Mouse (Mus musculus) layer of hippocampus, adult 9-11 months (tissue): Measurements from ENCODE around the gene Ephb4.
A peak's percentile ranks its signal among the peaks of the same experiment; 100 is the strongest.

ENCODE experiments used
- DNase-seq: peaks from one replicate; pipeline ENCODE4 v3.0.0; 2022

The Ephb4 gene

DNA sequence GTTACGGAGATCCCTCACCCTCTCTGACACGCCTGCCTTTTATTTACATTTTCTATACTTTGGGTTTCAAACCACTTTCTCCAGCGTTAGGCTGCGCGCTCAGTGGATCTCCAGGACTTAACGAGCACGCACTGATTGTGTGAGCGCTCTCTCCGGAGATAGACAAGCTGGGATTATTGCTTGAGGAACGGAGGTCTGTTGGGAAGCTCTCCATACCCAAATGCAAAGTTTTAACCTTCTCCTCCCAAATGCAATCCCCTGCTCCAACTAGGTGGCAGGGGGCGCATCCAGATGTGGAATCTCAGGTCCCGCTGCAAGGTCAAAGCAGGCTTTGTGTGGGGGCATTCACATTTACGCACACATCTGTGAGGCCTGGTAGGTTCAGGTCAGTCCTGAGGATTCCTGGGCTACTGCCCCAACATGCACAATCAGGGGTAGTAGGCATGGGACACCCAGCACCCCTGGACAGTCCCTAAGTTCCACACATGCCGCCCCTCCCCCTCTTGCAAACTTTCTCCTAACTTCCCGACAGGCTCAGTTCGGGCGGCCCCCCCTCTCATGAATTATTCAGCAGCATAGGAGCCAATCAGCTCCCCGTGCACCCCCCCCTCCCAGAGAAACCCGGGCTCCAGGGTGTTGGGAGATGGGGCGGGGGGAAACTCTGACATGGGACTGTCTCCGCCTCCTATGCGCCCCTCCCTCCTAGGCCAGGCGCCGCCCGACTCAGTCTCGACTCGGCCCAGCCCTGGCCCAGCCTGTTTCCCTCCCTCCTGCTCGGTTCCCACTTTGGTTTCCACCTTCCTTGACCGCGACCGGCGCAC, at the start of gene Ephb4:
Gene Ephb4 (plus strand): TSS at position 726 of the 821 bp plus-strand sequence.
- peak; percentile 64 for DNase-seq

DNA sequence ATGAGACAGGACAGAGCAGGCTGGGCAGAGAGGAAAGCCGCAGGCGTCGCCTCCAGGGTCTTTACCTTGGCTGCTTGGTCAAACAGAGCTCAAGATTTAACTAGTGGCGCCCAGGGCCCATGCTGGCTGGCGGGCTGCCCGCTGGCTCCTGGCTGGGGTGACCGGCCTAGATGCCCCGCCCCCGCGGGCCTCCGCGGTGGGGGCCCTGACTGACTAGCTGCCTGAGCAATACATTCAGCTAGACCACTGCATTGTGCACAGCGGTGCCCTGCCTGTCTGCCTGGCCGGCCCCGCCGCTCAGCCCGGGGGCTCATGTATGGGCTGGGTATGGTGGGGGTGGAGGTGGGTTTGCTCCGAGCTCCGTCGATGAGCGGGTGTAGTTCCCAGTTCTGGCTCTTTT, 48.7 kb upstream of the Ephb4 start:
- DNase-seq = no peak

DNA sequence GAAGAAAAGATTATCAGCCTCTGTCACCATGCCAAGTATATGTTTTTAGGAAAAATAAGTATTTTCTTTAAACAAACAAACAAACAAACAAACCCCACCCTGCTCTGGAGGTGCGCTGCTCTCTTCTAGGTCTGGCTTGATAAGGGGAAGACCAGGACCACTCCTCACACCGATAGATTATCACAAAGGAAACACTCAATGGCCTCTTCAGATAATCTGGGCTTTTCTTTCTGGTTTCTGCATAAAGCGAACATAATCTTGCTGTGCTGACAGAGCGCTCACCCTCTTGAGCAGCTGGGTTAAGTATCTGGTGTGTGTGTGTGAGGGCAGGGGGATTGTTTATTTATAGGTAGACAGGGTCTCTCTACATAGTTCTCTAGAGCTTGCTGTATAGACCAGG, 46.3 kb upstream of the Ephb4 start:
- DNase-seq = no peak

DNA sequence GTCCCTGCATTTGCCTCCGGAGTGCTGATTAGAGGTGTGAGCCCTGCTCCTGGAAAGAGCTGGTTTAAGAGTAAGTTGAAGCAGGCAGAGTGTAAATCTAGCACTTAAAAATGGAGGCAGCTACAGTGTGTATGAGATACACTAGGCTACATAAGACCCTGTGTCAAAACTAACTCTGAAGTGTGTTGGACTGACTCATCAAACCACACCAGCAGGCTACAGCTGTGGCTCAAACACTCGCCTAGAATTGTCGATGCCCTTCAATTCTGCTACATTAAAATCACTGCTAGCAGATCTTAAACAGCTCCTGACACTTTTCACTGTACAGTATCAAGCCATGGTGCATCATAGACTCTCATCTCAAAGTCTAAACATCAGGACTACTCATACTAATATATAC, 45.7 kb upstream of the Ephb4 start:
- no peak for DNase-seq

DNA sequence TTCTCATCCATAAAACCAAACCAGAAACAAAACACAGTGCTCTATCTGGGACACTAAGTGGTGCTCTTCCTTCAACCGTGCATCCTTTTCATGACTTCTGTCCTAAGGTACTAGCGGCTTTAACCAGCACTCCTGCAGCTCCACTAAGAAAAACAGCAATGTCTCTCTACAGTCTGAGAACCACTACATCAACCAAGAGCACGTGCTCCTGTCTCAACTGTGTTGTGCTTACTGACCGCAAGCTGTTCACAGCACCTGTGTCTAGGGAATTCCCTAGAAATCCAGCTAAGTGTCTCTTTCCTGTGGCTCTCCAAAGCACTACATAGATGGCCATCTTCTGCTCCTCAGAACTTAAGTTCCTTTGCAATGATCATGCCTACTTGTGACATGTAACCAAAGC, 45.1 kb upstream of the Ephb4 start:
- no peak for DNase-seq

DNA sequence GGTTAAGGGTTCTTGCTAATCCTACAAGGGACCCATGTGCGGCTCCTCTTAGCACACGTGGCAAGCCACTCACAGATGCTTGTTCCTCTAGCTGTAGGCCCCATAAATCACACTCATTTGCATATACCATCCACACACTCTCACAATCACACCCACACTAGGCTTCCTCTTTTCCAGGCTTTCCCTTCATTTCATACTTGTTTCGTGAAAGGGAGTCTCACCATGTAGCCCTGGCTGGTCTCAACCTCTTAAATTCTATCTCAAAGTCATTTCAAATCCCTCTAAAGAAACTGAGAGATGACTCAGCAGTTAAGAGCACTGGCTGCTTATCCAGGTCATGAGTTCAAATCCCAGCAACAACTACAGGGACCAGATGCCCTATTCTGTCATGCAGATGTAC, 44.1 kb upstream of the Ephb4 start:
- no peak for DNase-seq

DNA sequence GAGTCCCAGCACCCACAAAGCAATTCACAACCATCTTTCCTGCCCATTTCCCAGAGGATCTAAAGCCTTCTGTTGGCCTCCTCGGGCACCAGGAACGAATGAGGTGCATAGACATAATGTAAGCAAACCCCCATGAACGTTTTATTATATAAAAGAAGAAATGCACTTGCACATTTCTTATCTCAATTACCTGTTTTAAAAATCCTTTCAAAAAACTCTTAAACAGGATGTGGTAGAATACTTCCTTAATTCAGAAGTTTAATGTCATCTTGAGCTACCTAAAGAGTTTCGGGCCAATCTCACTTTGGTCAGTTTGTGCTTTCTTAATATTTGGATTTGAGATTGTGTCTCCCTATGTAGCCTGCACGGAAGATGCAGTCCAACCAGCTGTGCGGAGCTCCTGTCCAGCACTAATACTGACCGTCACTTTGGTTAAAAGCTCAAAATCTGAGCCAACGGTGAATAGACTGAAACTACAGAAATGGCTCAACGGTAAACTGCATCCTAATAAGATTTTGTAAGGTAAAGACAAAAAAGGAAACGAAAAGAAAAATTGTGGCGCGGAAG, 43.4 kb upstream of the Ephb4 start:
- DNase-seq = no peak

DNA sequence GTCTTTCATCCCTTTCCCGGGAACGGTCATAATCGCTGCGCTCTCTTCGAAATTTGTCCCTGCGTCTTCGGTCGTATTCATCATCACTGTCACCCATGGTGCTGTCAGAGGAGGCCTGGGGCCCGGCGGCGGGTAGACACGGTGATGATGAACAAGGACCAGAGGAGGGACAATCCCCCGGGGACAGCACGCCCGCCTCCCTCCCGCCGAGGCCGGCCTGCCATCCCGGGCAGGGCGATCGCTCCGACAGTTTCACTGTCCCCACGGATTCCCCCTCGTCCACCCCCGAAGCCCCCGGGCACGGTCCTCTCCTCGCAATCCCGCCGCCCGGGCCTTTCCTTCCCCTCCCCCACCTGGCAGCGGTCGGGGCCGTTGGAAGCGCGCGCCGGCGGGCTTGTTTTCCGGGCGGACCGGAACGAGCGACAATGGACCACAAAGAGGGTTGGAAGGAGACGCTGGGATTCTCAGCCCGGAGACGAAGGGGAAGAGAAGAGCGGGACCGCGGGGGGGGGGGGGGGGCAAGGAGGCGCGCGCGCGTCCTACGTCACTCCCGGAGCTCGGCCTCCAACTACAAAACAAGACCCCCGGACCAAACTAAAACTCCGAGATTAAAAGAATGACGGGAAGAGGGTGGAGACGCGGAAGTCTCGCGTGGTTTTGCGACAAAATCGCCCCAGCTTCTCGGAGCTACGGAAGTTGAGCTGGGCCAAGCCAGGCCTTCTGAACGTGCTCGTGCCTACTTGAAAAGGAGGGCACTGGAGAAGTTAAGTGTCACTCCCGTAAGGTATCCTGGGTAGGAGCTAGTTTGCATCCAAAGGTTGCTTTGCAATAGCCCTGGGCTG, 42.6 kb upstream of the Ephb4 start, which contains the start of gene Srrt:
Gene Srrt (minus strand): TSS at position 604 of the 842 bp plus-strand sequence.
- peak; percentile 93 for DNase-seq

DNA sequence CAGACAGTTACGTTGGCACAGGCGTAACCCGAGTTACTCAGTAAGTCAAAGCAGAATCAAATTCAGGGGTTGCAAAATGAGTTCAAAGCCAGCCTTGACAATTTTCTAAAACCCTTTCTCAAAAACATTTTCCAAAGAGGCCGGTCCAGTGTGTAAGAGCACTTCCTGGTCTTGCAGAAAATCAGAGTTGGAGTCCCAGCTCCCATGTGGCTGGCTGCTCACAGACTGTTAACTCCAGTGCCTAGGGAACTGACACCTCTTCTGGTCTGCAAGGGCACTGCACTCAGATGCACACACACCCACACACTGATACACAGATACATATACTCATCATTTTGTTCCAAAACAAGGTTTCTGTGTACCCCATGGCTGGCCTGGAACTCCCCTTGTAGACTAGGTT, 41.6 kb upstream of the Ephb4 start:
- no peak for DNase-seq

DNA sequence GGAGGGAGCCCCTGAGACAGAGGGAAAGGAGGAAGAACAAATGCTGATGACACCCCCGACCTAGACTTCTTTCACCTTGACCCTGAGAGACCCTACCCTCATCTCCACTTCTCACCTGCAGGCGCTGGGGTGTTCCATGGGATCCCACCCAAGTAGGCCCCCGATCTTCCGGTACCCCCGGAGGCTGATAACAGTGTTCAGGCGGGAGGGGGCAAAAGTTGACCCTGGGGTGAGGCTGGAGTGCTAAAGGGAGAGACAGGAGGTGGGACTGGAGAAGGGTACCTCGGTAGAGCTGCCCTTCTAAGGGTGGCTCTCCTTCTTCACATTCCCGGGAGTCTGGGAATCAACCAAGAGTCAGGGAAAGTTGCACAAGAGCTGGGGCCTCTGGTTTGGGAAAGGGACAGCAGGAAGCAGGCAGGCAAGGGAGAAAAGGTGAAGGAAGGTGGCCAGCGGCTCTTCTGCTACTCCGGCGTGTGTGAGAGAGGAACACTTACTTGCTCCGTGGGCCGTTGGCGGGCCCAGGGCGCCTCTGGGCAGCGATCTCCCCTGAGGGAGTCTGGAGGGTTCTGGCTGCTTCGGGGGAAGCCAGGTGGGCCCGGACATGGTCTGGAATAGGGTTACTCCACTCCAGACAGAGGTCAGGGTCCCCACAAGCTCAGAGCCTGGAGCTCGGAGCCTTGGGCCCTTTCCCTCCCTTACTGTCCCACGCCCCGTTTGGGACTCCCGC, 36.3 kb upstream of the Ephb4 start:
- DNase-seq = no peak

DNA sequence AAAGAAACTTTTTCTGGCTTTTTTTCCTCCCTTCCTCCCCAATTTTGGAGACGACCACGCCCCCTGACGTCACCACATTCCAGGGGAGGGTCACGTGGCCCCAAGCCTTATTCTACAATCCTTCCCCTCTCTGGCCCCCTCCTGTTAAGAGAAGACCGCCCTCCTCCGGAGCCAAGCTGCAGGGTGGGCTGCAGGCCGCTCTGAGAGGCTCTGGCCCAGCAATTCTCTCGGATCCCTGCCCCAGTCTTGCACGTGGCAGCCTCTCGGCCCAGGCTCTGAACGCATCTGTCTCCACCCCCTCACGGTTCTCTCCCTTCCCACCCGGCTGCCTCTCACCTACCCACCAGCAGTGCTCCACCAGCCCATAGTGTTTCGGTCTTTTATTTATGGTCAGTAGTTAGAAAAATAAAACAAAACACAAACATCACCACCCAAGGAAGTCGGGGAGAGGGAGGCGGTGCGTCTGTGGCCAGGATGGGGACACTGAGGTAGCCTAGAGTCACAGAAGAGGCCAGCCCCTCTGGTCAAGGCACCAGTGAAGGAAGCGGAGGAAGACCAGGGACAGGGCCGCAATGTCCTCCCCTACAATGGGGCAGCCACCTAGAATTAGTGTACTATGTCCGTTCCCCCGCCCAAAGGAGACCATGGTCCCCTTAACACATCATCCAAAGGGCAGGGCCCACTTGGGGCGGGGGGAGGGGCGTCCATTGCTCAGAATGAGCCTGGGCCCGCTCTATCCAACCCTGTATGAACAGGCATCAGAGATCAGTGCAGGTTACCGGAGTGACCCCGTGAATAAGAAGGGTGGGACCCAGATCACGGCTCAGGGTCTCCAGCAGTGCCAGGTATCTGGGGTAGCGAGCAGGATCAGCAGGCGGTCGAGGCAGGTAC, 35.5 kb upstream of the Ephb4 start, which contains the start of gene Trip6:
Gene Trip6 (minus strand): TSS at position 212 of the 891 bp plus-strand sequence.
- DNase-seq = no peak

DNA sequence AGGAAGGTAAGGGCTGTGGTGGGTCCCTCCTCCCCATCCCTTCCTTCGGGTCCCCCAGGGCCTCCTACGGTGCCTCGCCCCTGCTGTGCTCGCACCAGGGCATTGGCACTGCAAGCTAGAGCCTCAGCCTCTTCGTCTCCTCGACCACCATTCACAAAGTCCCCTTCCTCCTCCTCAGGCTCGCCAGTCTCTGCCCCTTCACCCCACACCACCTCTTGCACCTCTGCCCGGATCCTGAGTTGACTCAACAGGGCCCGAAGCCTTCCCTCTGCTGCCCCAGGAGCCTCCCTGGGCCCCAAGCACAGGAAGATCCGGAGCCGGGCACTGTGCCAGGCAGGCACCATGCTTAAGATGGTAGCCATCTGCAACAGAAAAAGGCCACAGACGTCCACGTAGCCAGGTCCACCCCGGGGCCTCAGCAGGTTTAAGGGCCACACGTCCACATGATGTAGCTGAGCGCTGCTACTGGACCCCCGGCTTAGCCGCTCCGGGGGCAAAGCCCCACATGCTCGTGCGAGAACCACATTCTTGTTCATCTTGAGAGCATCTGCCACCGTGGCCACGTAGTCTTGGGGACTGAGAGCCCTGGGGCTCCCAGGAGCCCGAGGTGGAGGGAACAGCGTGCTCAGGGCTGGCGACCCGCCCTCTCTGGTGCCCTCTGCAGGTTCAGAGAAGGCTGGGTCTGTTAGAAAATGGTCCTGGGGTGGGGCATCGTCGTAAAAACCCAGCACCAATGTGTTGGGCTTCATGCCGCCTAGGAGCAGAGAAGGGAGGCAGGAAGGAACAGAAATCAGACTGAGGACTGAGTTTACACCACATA, 34.6 kb upstream of the Ephb4 start:
- no peak for DNase-seq

DNA sequence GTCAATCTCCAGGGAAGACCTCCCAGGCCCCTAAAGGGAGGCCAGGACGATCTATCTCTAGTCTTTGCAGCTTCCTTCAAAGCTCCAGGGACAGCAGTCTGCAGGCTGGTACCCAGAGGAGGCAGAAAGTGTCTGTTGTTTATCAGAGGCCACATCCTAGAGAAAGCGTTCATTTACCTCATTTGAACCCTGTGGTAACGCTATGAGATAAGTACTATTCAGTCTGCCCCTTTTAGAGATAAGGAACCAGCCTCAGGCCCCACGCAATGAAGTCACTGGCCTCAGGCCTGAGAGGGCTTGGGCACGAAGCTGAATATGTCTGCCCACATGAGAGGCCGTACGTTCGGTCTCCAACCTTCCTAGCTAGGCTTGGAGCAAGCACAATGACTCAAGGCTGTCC, 32.5 kb upstream of the Ephb4 start:
- no peak for DNase-seq

DNA sequence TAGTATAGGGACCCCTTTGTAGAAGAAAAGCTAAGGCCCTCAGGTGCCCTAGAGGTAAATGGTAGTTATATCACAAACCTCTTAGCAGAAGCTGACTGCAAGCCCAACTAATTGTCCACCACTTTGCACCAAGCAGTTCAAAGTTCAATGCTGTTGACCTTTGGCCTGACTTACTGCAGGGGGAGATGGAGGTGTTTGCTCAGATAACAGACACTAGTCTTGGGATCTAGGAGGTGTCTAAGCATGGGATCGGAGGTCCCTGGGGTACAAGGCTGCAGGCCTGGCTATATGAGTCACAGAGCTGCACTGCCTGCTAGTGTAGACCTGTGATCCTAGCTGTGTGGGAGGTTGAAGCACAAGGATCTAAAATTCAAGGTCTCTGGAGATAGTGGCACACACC, 31.3 kb upstream of the Ephb4 start:
- no peak for DNase-seq

DNA sequence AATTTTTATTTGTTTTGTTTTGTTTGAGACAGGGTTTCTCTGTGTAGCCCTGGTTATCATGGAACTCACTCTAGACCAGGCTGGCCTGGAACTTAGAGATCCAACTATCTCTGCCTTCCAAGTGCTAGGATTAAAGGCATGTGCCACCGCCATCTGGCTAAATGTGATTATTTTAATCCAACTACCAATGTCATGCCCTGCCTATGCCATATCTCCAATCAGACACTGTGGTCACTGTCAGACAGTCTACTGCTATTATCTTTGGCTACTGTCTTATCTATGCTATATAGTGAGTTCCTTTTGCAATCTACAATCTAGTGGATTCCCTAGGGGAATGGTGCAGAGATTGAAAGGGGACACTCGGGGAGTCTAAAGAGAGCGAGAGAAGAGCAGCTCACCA, 28.9 kb upstream of the Ephb4 start:
- DNase-seq = no peak

DNA sequence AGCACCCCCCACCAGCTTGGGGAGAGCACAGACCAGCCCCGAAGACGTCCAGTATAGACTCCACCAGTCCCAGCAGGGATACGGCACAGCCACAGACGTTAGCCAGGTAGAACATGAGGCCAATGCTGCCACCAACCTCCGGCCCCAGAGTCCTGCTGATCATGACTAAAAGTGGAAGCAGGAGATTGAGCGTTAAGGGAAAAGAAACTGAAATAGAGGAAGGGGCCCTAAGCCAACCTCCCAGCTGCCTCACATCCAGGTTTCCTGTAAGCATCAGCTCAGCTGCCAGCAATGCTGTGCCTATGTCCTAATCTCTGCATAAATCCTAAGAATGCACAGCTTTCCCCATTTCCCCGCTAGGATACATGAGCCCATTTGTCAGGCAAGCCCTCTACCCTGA, 19.0 kb upstream of the Ephb4 start:
- DNase-seq = no peak

DNA sequence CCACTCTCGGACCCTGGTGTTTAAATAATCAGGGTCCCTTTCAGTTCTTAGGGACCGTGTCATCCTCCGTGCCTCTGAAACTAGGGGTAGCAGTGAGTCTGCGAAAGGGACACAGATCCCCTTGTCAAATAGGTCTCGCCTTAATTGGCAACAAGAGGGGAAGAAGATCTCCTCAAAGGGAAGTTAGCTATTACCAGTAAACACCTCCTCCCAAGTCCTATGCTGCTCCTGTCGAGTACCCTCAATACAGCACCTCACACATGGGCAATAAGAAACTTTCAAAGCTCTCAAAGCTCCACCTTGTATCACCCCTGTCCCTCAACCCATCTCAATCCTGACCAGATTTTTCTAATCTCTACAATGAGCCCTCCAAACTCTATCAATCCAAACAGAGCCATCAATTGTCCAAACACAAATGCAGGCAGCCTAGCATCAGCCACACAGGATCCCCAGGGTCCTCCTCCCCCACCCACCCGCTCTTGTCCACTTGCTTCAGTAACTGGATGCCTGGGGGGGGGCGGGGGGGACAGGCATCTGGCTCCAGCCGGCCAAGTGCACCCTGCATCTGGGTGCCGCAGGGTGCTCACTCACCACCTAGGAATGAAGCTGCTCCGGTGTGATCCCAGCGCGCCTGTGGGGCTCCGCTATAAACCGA, 16.9 kb upstream of the Ephb4 start:
- no peak for DNase-seq

DNA sequence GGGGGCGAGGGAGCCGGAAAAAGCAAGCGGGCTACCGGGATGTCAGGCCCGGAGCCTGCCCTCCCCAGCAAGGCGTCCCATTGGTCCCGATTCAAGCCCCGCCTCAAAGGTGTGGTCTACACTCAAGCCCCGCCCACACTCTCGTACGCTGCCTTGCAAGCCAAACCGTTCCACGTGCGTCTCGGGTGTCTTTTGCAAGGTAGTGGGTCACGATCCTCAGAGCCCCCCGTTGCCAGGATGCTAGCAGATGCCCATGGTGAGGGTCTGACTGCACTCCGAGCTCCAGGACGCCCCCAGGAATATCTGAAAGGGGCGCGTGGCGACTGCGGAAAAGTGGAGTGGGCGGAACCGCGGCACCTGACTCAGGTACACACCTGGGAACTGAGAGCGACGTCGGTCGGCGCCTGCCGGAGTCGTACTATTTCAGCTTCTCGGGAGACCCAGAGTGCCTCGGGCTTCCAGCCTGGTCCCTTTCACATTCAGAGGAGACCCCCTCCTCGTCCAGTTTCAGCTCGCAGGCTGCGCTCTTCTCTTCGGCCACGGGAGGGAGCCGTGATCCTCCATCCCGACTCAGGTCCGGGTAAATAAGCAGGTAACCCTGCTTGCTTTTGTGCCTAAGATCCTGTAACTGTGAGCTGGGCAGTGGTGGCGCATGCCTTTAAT, 16.3 kb upstream of the Ephb4 start, which contains the start of gene Slc12a9:
Gene Slc12a9 (minus strand): TSS at position 86 of the 663 bp plus-strand sequence.
- DNase-seq = peak; percentile 95

DNA sequence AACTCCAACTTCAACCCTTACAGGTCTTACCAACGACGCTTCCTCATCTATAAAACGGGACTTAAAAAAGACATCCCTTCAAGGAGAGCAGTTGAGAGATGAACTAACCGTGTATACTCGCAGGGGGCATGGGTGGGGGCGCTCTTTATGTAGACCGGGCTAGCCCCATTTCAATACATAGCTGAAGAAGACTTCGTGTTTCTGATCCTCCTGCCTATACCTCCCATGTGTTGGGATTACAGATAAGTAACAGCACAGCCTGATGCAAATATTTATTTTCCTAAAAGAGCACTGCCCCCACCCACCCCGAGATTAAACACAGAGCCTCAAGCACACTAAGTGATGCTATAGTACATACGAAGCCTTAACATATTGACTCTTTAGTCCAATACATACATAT, 15.6 kb upstream of the Ephb4 start:
- no peak for DNase-seq

DNA sequence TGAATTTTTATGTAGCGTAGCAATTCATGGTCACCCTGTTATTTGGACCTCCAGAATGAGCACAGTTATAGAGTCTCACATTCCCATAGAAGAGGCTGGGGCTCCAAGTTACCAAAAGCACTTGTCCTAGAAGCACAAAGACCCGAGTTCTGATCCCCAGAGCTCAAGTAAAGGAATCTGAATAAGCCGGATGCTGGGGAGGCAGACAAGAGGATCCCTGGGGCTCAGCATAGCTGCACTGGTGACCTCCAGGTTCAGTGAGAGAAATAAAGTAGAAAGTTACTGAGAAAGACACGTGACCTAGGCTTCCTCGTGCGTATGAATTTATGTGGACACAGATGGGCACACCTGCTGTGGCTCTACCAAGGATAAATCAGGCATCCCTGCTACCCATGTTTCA, 14.8 kb upstream of the Ephb4 start:
- DNase-seq = no peak
